Comparison of ENCODE assay signal across 20 mouse cellular contexts in genomic region chr8:126989363-126990153, GRCm38 (mm10). TPM values are rescaled to one million over a fixed set of nuclear protein-coding genes. Genes with fewer than 3 reads are reported as not detected.
A peak's percentile ranks its signal among the peaks of the same experiment; 100 is the strongest.
DNase-seq lines count a peak whose midpoint lies in the region; ATAC-seq and TF ChIP-seq lines count a peak whose summit lies in the region.
"Had no signal": no experiment of that assay in that cellular context is flagged by ENCODE, and none has a peak within 500 bp of the region (broad histone marks: within the 10 kb centered on the region; RNA-seq: fewer than 3 reads in every experiment).

No protein-coding gene starts in this region.

- H3K36me3 ChIP-seq in forebrain, embryonic 14.5 days (ENCODE audit: control insufficient read depth, insufficient read depth, low read length): no peaks in the 10 kb centered on the region
- no peaks in the 10 kb centered on the region for H3K36me3 ChIP-seq in forebrain, embryonic 10.5 days (replicated peaks)
- no peaks in the 10 kb centered on the region for H3K36me3 ChIP-seq in kidney, postnatal 0 days (ENCODE audit: insufficient read depth, low read length)
- no peaks in the 10 kb centered on the region for H3K36me3 ChIP-seq in midbrain, postnatal 0 days (ENCODE audit: insufficient read depth, low read length)
- H3K36me3 ChIP-seq in midbrain, embryonic 10.5 days: no peaks in the 10 kb centered on the region
- H3K36me3 ChIP-seq: limb, embryonic 15.5 days; stomach, embryonic 15.5 days had no signal

- 82% methylated on average over 5 of the region's 5 CpGs for WGBS in forebrain, embryonic 14.5 days
- 74% methylated on average over 5 of the region's 5 CpGs for WGBS in forebrain, embryonic 10.5 days
- WGBS in kidney, postnatal 0 days: 84% methylated on average over 5 of the region's 5 CpGs
- WGBS in midbrain, postnatal 0 days: 76% methylated on average over 5 of the region's 5 CpGs
- 79% methylated on average over 5 of the region's 5 CpGs for WGBS in midbrain, embryonic 10.5 days

- DNase-seq in forebrain, embryonic 14.5 days (ENCODE audit: low spot score): peak; percentile 68
- no peak for DNase-seq in forebrain, embryonic 10.5 days (ENCODE audit: extremely low spot score, low spot score)
- peak; percentile 66 for DNase-seq in kidney, postnatal 0 days (ENCODE audit: low spot score)
- DNase-seq in kidney, adult 8-10 months: no peak
- peak; percentile 67 for DNase-seq in midbrain, postnatal 0 days (ENCODE audit: low spot score)
- DNase-seq in midbrain, embryonic 10.5 days (ENCODE audit: low spot score): no peak
- DNase-seq in thymus, postnatal 25 days: no peak
- DNase-seq in testis, postnatal 10 days (ENCODE audit: low spot score): no peak
- DNase-seq: B cell, adult 2 months; cerebellum, adult 11 months; heart, postnatal 36 days; kidney, postnatal 36 days; layer of hippocampus, postnatal 36 days; retina, postnatal 1 day; thymus, postnatal 36 days had no signal

- H3K9me3 ChIP-seq in forebrain, embryonic 14.5 days (replicated peaks; ENCODE audit: control insufficient read depth, low read length): no peaks in the 10 kb centered on the region
- H3K9me3 ChIP-seq in forebrain, embryonic 10.5 days: no peaks in the 10 kb centered on the region
- no peaks in the 10 kb centered on the region for H3K9me3 ChIP-seq in kidney, postnatal 0 days (replicated peaks; ENCODE audit: low read length)
- H3K9me3 ChIP-seq in midbrain, postnatal 0 days (ENCODE audit: low read length): no peaks in the 10 kb centered on the region
- H3K9me3 ChIP-seq in midbrain, embryonic 10.5 days (replicated peaks): no peaks in the 10 kb centered on the region
- H3K9me3 ChIP-seq: limb, embryonic 15.5 days; stomach, embryonic 15.5 days had no signal

- peak; percentile 59 for TF ChIP-seq CTCF in kidney, postnatal 0 days (IDR thresholded peaks at IDR 0.05; ENCODE audit: low read depth)
- peak; percentile 62 for TF ChIP-seq CTCF in midbrain, postnatal 0 days (IDR thresholded peaks at IDR 0.05)

- no peak overlapping the region for H3K4me3 ChIP-seq in forebrain, embryonic 14.5 days (ENCODE audit: low read depth, low read length)
- no peak overlapping the region for H3K4me3 ChIP-seq in forebrain, embryonic 10.5 days
- no peak overlapping the region for H3K4me3 ChIP-seq in kidney, postnatal 0 days (replicated peaks; ENCODE audit: low read depth, low read length)
- H3K4me3 ChIP-seq in midbrain, postnatal 0 days (ENCODE audit: low read depth, low read length): no peak overlapping the region
- H3K4me3 ChIP-seq in midbrain, embryonic 10.5 days: no peak overlapping the region
- H3K4me3 ChIP-seq: erythroblast, embryonic 14.5 days; limb, embryonic 15.5 days; stomach, embryonic 15.5 days had no signal

- ATAC-seq in forebrain, embryonic 14.5 days: no peak
- no peak for ATAC-seq in kidney, postnatal 0 days (replicated peaks; ENCODE audit: low FRiP score, low read depth)
- ATAC-seq in midbrain, postnatal 0 days (ENCODE audit: low FRiP score): no peak
- ATAC-seq: activated CD4-positive, CD25-positive, alpha-beta regulatory T cell, adult 4 months; intestine, embryonic 16.5 days had no signal

- H3K4me1 ChIP-seq in forebrain, embryonic 14.5 days (ENCODE audit: control insufficient read depth, insufficient read depth, low read length): no peaks in the 10 kb centered on the region
- 0 out of 2 replicates have a peak, but pooled peaks cover 2% of the 10 kb centered on the region for H3K4me1 ChIP-seq in forebrain, embryonic 10.5 days
- H3K4me1 ChIP-seq in kidney, postnatal 0 days (replicated peaks; ENCODE audit: insufficient read depth, low read length): no peaks in the 10 kb centered on the region
- H3K4me1 ChIP-seq in midbrain, postnatal 0 days (ENCODE audit: insufficient read depth, low read length): no peaks in the 10 kb centered on the region
- peaks cover under 1% of the 10 kb centered on the region; the same call in 1 of the 2 replicates for H3K4me1 ChIP-seq in midbrain, embryonic 10.5 days
- H3K4me1 ChIP-seq: limb, embryonic 15.5 days; stomach, embryonic 15.5 days had no signal

- no peak overlapping the region for H3K27ac ChIP-seq in forebrain, embryonic 14.5 days (ENCODE audit: low read depth, low read length)
- no peak overlapping the region for H3K27ac ChIP-seq in forebrain, embryonic 10.5 days
- H3K27ac ChIP-seq in kidney, postnatal 0 days: no peak overlapping the region
- no peak overlapping the region for H3K27ac ChIP-seq in midbrain, postnatal 0 days (ENCODE audit: low read depth, low read length)
- no peak overlapping the region for H3K27ac ChIP-seq in midbrain, embryonic 10.5 days (replicated peaks)
- H3K27ac ChIP-seq: limb, embryonic 15.5 days; stomach, embryonic 15.5 days had no signal

- H3K9ac ChIP-seq in forebrain, embryonic 14.5 days (ENCODE audit: low read length): no peak overlapping the region
- H3K9ac ChIP-seq in kidney, postnatal 0 days (ENCODE audit: low read depth, low read length): no peak overlapping the region
- H3K9ac ChIP-seq in midbrain, postnatal 0 days (replicated peaks; ENCODE audit: low read length, poor library complexity, severe bottlenecking): no peak overlapping the region
- H3K9ac ChIP-seq: limb, embryonic 15.5 days; stomach, embryonic 15.5 days had no signal

- no peak overlapping the region for H3K4me2 ChIP-seq in forebrain, embryonic 14.5 days (ENCODE audit: low read length)
- H3K4me2 ChIP-seq in kidney, postnatal 0 days (ENCODE audit: low read length): no peak overlapping the region
- H3K4me2 ChIP-seq in midbrain, postnatal 0 days (ENCODE audit: low read depth, low read length, poor library complexity, severe bottlenecking): no peak overlapping the region
- H3K4me2 ChIP-seq: limb, embryonic 15.5 days; stomach, embryonic 15.5 days had no signal

- no peaks in the 10 kb centered on the region for H3K27me3 ChIP-seq in forebrain, embryonic 14.5 days (replicated peaks; ENCODE audit: control insufficient read depth, insufficient read depth, low read length)
- peaks cover 4% of the 10 kb centered on the region; the same call in 1 of the 2 replicates for H3K27me3 ChIP-seq in forebrain, embryonic 10.5 days (ENCODE audit: poor library complexity, severe bottlenecking)
- no peaks in the 10 kb centered on the region for H3K27me3 ChIP-seq in kidney, postnatal 0 days (ENCODE audit: insufficient read depth, low read length)
- no peaks in the 10 kb centered on the region for H3K27me3 ChIP-seq in midbrain, postnatal 0 days (ENCODE audit: insufficient read depth, low read length)
- peaks cover 3% of the 10 kb centered on the region; the same call in 1 of the 2 replicates for H3K27me3 ChIP-seq in midbrain, embryonic 10.5 days (ENCODE audit: low read depth, poor library complexity, severe bottlenecking)
- H3K27me3 ChIP-seq: limb, embryonic 15.5 days; stomach, embryonic 15.5 days had no signal

RNA-seq across cellular contexts. Expression of gene Rbm34, which starts 18.7 kb away (rescaled TPM):
- 19.7 and 22.1 TPM in 2 replicates for polyA plus RNA-seq in forebrain, embryonic 14.5 days (2014; fragmentation: Nextera tagmentation; extraction: Ambion mirVana)
- polyA plus RNA-seq in forebrain, embryonic 10.5 days (2016; fragmentation: Nextera tagmentation; extraction: Ambion mirVana): 26.1 and 26.5 TPM in 2 replicates
- 28.6 and 31.4 TPM in 2 replicates for polyA plus RNA-seq in kidney, postnatal 0 days (2015; fragmentation: Nextera tagmentation; extraction: Ambion mirVana)
- total RNA-seq in midbrain, postnatal 0 days (2014; rRNA removed): 16.2 and 22.1 TPM in 2 replicates
- 26.7 and 32.7 TPM in 2 replicates for polyA plus RNA-seq in midbrain, postnatal 0 days (2015; fragmentation: Nextera tagmentation; extraction: Ambion mirVana)
- polyA plus RNA-seq in midbrain, embryonic 10.5 days (2016; fragmentation: Nextera tagmentation; extraction: Ambion mirVana): 23.8 and 25.3 TPM in 2 replicates

RNA-seq across cellular contexts. Expression of gene Tomm20, which starts 43.9 kb away (rescaled TPM):
- polyA plus RNA-seq in forebrain, embryonic 14.5 days (2014; fragmentation: Nextera tagmentation; extraction: Ambion mirVana): 218 and 229 TPM in 2 replicates
- polyA plus RNA-seq in forebrain, embryonic 10.5 days (2016; fragmentation: Nextera tagmentation; extraction: Ambion mirVana): 294 and 298 TPM in 2 replicates
- 309 and 315 TPM in 2 replicates for polyA plus RNA-seq in kidney, postnatal 0 days (2015; fragmentation: Nextera tagmentation; extraction: Ambion mirVana)
- total RNA-seq in midbrain, postnatal 0 days (2014; rRNA removed): 149 and 190 TPM in 2 replicates
- 236 TPM in 2 replicates for polyA plus RNA-seq in midbrain, postnatal 0 days (2015; fragmentation: Nextera tagmentation; extraction: Ambion mirVana)
- 252 and 285 TPM in 2 replicates for polyA plus RNA-seq in midbrain, embryonic 10.5 days (2016; fragmentation: Nextera tagmentation; extraction: Ambion mirVana)

Comparison
In these comparisons a context has a peak if more than half of its experiments do, and no peak if none do; other contexts are left out.
1. DNase-seq: peak in forebrain, embryonic 14.5 days (single experiment), kidney, postnatal 0 days (single experiment) and midbrain, postnatal 0 days (single experiment); none in forebrain, embryonic 10.5 days (single experiment), kidney, adult 8-10 months (0 of 2), midbrain, embryonic 10.5 days (single experiment), thymus, postnatal 25 days (single experiment) and testis, postnatal 10 days (single experiment).